Mouse (Mus musculus) limb, embryonic 14.5 days (tissue): ENCODE data around the gene Tfrc. TPM values are rescaled to one million over a fixed set of nuclear protein-coding genes. Genes with fewer than 3 reads are reported as not detected.

ENCODE experiments used
- ATAC-seq: fragments of 200-750 bp; cut with Nextera tagmentation; 2 replicates; pipeline ENCODE4 v1.8.0; 2017; ENCODE audit warnings: low read depth, moderate number of reproducible peaks, moderate TSS enrichment; ENCODE audit not compliant: low FRiP score
- DNase-seq: peaks from one replicate; pipeline ENCODE4 v3.0.0-alpha.2; 2015; ENCODE audit warnings: low spot score
- H3K27ac ChIP-seq: fragments of 300-500 bp; sonication (generic); replicated peaks from 2 replicates; pipeline ENCODE4 v1.5.1; 2014; ENCODE audit warnings: low read depth, mild to moderate bottlenecking, low read length, moderate library complexity, mixed read lengths
- H3K27me3 ChIP-seq: fragments of 300-500 bp; sonication (generic); 2 replicates; pipeline ENCODE4 v1.6.1; 2014; ENCODE audit warnings: low read length, mixed read lengths; ENCODE audit not compliant: control insufficient read depth, insufficient read depth
- H3K36me3 ChIP-seq: fragments of 300-500 bp; sonication (generic); 2 replicates; pipeline ENCODE4 v1.6.1; 2014; ENCODE audit warnings: mild to moderate bottlenecking, low read length, moderate library complexity, mixed read lengths; ENCODE audit not compliant: control insufficient read depth, insufficient read depth
- H3K4me1 ChIP-seq: fragments of 300-500 bp; sonication (generic); 2 replicates; pipeline ENCODE4 v1.6.1; 2014; ENCODE audit warnings: antibody characterized with exemption, low read length, mixed read lengths; ENCODE audit not compliant: control insufficient read depth, insufficient read depth
- H3K4me2 ChIP-seq: fragments of 300-500 bp; sonication (generic); replicated peaks from 2 replicates; pipeline ENCODE4 v1.6.1; 2014; ENCODE audit warnings: low read depth, mild to moderate bottlenecking, low read length, moderate library complexity; ENCODE audit not compliant: severe bottlenecking
- H3K4me3 ChIP-seq: fragments of 300-500 bp; sonication (generic); replicated peaks from 2 replicates; pipeline ENCODE4 v1.5.1; 2014; ENCODE audit warnings: low read length
- H3K9ac ChIP-seq: fragments of 300-500 bp; sonication (generic); 2 replicates; pipeline ENCODE4 v1.6.1; 2014; ENCODE audit warnings: mild to moderate bottlenecking, low read depth, low read length, moderate library complexity; ENCODE audit not compliant: severe bottlenecking
- H3K9me3 ChIP-seq: fragments of 300-500 bp; sonication (generic); 2 replicates; pipeline ENCODE4 v1.6.1; 2016; ENCODE audit warnings: low read length; ENCODE audit not compliant: control insufficient read depth
- POLR2A ChIP-seq: fragments of 200-500 bp; IDR thresholded peaks from 2 replicates; pipeline ENCODE4 v1.8.0; 2012; ENCODE audit warnings: inconsistent platforms, mild to moderate bottlenecking, moderate library complexity, borderline replicate concordance; ENCODE audit not compliant: insufficient read depth, insufficient read length; ENCODE audit errors: extremely low read depth
- WGBS: fragments of 180-500 bp; shearing (Covaris S2); extraction: QIAGEN DNeasy Blood & Tissue Kit; methylation state at CpG from one replicate; pipeline ENCODE4 v1.1.7; 2014; 5-methylcytosine and 5-hydroxymethylcytosine counted together
- polyA plus RNA-seq, 2 experiments: library from polyadenylated mRNA; depleted of rRNA in 1 of 2; stranded (reverse) in 1 of 2; unstranded in 1 of 2; fragments of >200 nt; fragmentation: Nextera tagmentation in 1 of 2; extraction: Ambion mirVana in 1 of 2; gene quantifications; 2 replicates each; pipeline versions ENCODE4 v1.2.1 to v1.2.3; 2012 to 2014

Tfrc gene
- polyA plus RNA-seq, 2 experiments, result 33.6 to 33.8 TPM

DNA sequence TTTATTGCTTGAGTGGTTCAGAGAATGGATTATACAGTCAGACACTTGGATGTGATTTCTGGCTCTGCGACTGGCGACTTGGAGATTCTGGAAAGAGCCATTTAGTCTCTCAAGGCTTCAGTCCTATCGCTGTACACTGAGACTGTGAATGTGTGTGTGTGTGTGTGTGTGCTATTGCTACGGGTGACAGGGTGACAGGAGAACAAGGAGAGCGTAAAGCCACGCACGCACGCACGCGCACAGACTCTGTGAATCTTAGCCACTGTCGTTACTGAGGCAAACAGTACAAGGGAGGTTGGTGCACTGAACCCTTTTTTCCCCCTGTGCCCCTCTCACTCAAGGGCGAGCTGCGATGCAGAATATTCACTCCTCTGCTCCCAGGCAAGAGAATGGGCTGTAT is 33.6 kb downstream of the Tfrc start:
- WGBS, result 68% methylated on average over 13 of the region's 13 CpGs
- H3K27me3 ChIP-seq, result no peaks in the 10 kb centered on the region
- no peak for TF ChIP-seq POLR2A
- ATAC-seq (no peak), DNase-seq (no peak)
- no peaks in the 10 kb centered on the region for H3K36me3 ChIP-seq
- H3K9ac ChIP-seq, result no peak overlapping the region
- no peak overlapping the region for H3K4me2 ChIP-seq
- no peak overlapping the region for H3K4me3 ChIP-seq
- H3K27ac ChIP-seq, result no peak overlapping the region
- no peaks in the 10 kb centered on the region for H3K9me3 ChIP-seq
- H3K4me1 ChIP-seq, result peaks cover 26% of the 10 kb centered on the region

DNA sequence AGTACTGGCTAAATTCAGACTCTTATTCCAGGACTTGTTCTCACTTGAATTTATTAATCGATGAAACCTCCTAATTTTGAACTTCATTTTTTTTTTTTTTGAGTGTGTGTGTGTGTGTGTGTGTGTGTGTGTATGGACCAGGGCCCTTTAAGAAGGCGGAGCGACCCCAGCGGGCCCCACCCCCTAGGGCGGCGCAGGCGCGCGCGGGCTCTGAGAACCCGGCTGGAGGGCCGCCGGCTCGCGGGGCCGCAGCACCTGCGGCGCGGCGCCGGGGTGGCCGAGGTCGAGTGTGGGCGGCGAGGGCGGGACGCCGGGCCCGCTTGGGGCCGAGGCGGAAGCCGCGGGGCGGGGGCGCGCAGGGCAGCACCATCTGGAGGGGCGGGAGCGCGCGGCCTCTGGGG is 34.9 kb downstream of the Tfrc start, which contains the start of gene Tnk2:
Gene Tnk2 (plus strand): TSS at position 214 of the 401 bp plus-strand sequence.
- ATAC-seq, result peak; percentile 89

DNA sequence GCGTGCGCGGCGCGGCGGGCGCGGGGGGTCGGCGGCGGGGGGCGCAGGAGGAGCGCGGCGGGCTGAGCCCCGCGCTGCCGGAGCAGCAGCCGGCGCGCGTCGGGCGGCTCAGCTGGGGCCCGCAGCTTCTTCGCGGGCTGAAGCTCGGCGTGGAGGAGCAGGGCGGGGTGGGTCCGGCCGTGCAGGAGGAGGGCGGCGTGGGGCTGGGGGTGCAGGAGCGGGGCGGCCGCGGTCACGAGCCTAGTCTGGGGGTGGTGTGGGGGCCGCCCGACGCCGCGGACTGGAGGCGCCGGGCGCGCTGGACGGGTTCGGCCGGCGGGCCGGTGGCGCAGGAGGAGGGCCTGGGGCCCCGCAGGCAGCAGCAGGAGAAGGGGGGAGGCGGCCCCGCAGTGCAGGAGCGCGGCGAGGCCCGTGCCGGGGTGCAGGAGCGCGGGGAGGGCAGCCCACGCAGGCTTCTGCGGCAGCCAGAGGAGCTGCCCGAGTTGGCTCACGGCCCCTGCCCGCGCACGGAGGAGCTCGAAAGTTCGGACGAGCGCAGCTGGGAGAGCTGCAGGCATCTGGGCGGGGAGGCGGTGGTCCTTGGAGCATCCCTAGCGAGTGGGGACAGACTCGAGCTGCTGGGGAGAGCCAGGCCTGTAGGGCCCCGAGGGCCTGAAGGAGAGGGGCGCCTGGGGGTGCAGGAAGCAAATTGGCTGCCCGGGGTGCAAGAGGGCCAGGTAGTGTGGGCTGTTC is 35.5 kb downstream of the Tfrc start:
- no peaks in the 10 kb centered on the region for H3K9me3 ChIP-seq
- peak overlapping the region; percentile 90 for H3K4me2 ChIP-seq
- ATAC-seq, result peak; percentile 62
- 1% methylated on average over 45 of the region's 82 CpGs for WGBS
- H3K36me3 ChIP-seq, result no peaks in the 10 kb centered on the region
- peaks cover 21% of the 10 kb centered on the region for H3K4me1 ChIP-seq
- H3K9ac ChIP-seq, result peak overlapping the region; percentile 88
- H3K27ac ChIP-seq, result peak overlapping the region; percentile 87
- no peaks in the 10 kb centered on the region for H3K27me3 ChIP-seq
- H3K4me3 ChIP-seq, result peak overlapping the region; percentile 90
- TF ChIP-seq POLR2A, result no peak
- no peak for DNase-seq

More for the DNA sequence above, 34.9 kb downstream of the Tfrc start, which contains the start of gene Tnk2:
- H3K4me3 ChIP-seq, result peak within 1 kb of the TSS; percentile 90
- under 1% methylated on average over 29 of the region's 40 CpGs for WGBS
- peak within 1 kb of the TSS; percentile 90 for H3K4me2 ChIP-seq
- H3K9me3 ChIP-seq, result no peaks in the 10 kb centered on the region
- H3K9ac ChIP-seq, result peak within 1 kb of the TSS; percentile 88
- no peaks in the 10 kb centered on the region for H3K27me3 ChIP-seq
- peak within 1 kb of the TSS; percentile 87 for H3K27ac ChIP-seq
- peaks cover 22% of the 10 kb centered on the region for H3K4me1 ChIP-seq
- TF ChIP-seq POLR2A, result 0 out of 2 replicates have a peak, but pooled peaks have one; percentile 40
- peak; percentile 86 for DNase-seq
- no peaks in the 10 kb centered on the region for H3K36me3 ChIP-seq

DNA sequence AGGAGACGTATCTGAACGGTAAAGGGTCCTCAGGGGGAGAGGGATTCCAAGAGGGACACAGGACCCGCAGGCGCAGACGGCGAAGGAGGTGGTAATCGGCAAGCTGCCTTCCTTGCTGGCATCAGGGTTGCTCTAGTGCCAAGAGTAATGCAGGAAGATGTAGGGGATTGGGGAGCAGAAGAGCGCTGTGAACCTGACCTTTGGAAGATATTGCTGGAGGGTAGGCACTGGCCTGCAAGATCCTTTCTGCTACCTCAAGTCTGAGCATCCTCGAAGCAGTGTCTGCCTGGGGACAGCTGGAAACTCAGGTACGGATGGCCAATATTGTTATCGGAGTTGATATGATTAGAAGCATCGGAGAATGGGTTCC is 36.1 kb downstream of the Tfrc start:
- H3K36me3 ChIP-seq, result no peaks in the 10 kb centered on the region
- ATAC-seq (no peak), DNase-seq (no peak)
- H3K4me3 ChIP-seq, result peak overlapping the region; percentile 90
- 12% methylated on average over 12 of the region's 12 CpGs for WGBS
- H3K9me3 ChIP-seq, result no peaks in the 10 kb centered on the region
- no peaks in the 10 kb centered on the region for H3K27me3 ChIP-seq
- H3K27ac ChIP-seq, result peak overlapping the region; percentile 87; the same call in 1 of the 2 replicates
- H3K9ac ChIP-seq, result peak overlapping the region; percentile 88
- peak overlapping the region; percentile 90 for H3K4me2 ChIP-seq
- TF ChIP-seq POLR2A, result no peak
- peaks cover 21% of the 10 kb centered on the region for H3K4me1 ChIP-seq

DNA sequence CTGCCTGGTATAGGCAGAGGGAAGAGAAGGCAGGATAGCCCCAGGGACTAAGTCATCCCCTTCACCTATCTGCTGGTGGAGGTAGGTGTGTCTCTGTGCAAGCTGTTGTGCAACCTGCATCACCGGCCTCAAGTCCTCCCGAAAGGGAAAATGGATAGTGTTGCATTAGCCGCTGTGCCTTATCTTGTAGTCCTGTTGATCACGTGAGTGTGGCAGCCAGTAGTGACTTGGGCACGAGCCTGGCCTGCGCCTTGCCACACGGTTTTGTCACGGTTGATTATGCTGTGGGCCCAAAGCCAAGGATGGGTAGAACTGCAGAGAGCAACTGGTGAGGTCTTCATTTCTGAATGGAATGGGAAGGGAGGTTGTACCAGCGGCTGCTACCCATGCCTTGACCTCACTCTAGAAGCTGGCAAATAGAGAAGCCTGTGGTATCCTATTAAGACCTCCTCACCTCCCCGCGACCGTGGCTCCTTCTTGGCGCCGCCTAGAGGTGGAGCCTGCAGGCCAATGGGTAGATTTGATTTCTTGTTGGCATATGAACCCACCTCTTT is 36.7 kb downstream of the Tfrc start:
- no peak overlapping the region for H3K27ac ChIP-seq
- no peaks in the 10 kb centered on the region for H3K36me3 ChIP-seq
- no peaks in the 10 kb centered on the region for H3K27me3 ChIP-seq
- H3K9ac ChIP-seq, result no peak overlapping the region
- H3K4me3 ChIP-seq, result peak overlapping the region; percentile 90
- ATAC-seq, result no peak
- no peaks in the 10 kb centered on the region for H3K9me3 ChIP-seq
- peak overlapping the region; percentile 90 for H3K4me2 ChIP-seq
- no peak for TF ChIP-seq POLR2A
- peaks cover 21% of the 10 kb centered on the region for H3K4me1 ChIP-seq
- WGBS, result 26% methylated on average over 14 of the region's 14 CpGs
- DNase-seq, result peak; percentile 63
